Mouse (Mus musculus): Measurements from ENCODE around the gene Hist1h2ao. TPM values are rescaled to one million over a fixed set of nuclear protein-coding genes. Genes with fewer than 3 reads are reported as not detected.
"Not testable (repeated sequence)": the region's sequence is repeated elsewhere in the genome, so short reads cannot be mapped to it uniquely, and the experiment has no call there.

Hist1h2ao gene
- total RNA-seq (2021): not detected
- long read RNA-seq, experiment 1, transcript Hist1h2ao-201 (1 exons, 480 nt): major isoform, 88 of 88 reads
- long read RNA-seq, experiment 1, partial matches to known transcripts: 0 of 88 reads
- long read RNA-seq, experiment 1, other reads (novel, unspliced or antisense): 0 of 88 reads
- long read RNA-seq, experiment 2, transcript Hist1h2ao-201 (1 exons, 480 nt): major isoform, 6 of 6 reads
- long read RNA-seq, experiment 2, partial matches to known transcripts: 0 of 6 reads
- long read RNA-seq, experiment 2, other reads (novel, unspliced or antisense): 0 of 6 reads

- not testable (repeated sequence) for DNase-seq
Measured at GRCm38 (mm10) chr13:21810073-21810472, at the start of gene Hist1h2ao, which contains the start of gene Hist1h2bq. TSS of gene Hist1h2ao (plus strand) at chr13:21810465. TSS of gene Hist1h2bq (minus strand) at chr13:21810197.

GRCm38 (mm10) chr13:21778814-21779766, 31.2 kb upstream of the Hist1h2ao start:
- peak; percentile 71 for DNase-seq

- DNase-seq: peak; percentile 81
Measured at GRCm38 (mm10) chr13:21779767-21780731, 30.2 kb upstream of the Hist1h2ao start, which contains the start of gene Hist1h1b. TSS of gene Hist1h1b (minus strand) at chr13:21780625.

GRCm38 (mm10) chr13:21781021-21781555, 29.2 kb upstream of the Hist1h2ao start:
- DNase-seq: no peak

- DNase-seq: no peak
Measured at GRCm38 (mm10) chr13:21781639-21782038, 28.6 kb upstream of the Hist1h2ao start.

GRCm38 (mm10) chr13:21782361-21783254, 27.7 kb upstream of the Hist1h2ao start:
- peak; percentile 15 for DNase-seq

- DNase-seq: peak; percentile 63
Measured at GRCm38 (mm10) chr13:21783255-21783617, 27.0 kb upstream of the Hist1h2ao start, which contains the start of gene Hist1h3i. TSS of gene Hist1h3i (minus strand) at chr13:21783370.

- peak; percentile 42 for DNase-seq
Measured at GRCm38 (mm10) chr13:21783734-21784161, 26.5 kb upstream of the Hist1h2ao start.

- DNase-seq: no peak
Measured at GRCm38 (mm10) chr13:21784311-21784710, 26.0 kb upstream of the Hist1h2ao start.

GRCm38 (mm10) chr13:21786189-21786898, 23.9 kb upstream of the Hist1h2ao start:
- no peak for DNase-seq

- peak; percentile 85 for DNase-seq
Measured at GRCm38 (mm10) chr13:21786899-21787629, 23.2 kb upstream of the Hist1h2ao start, which contains the start of the genes Hist1h2an and Hist1h2bp. TSS of gene Hist1h2an (minus strand) at chr13:21787218. TSS of gene Hist1h2bp (plus strand) at chr13:21787461.

- no peak for DNase-seq
Measured at GRCm38 (mm10) chr13:21787760-21788593, 22.3 kb upstream of the Hist1h2ao start.

GRCm38 (mm10) chr13:21789925-21790324, 20.3 kb upstream of the Hist1h2ao start:
- DNase-seq: no peak

GRCm38 (mm10) chr13:21790601-21791283, 19.5 kb upstream of the Hist1h2ao start:
- DNase-seq: peak; percentile 36

GRCm38 (mm10) chr13:21795584-21795983, 14.7 kb upstream of the Hist1h2ao start:
- DNase-seq: no peak

GRCm38 (mm10) chr13:21797163-21797562, 13.1 kb upstream of the Hist1h2ao start:
- not testable (repeated sequence) for DNase-seq

- not testable (repeated sequence) for DNase-seq
Measured at GRCm38 (mm10) chr13:21803058-21803457, 7.2 kb upstream of the Hist1h2ao start.
